Mouse (Mus musculus): ENCODE measurements around the gene Doc2a. TPM values are rescaled to one million over a fixed set of nuclear protein-coding genes. Genes with fewer than 3 reads are reported as not detected.

Gene Doc2a
- polyA plus RNA-seq, 1 experiment: not detected

Other genes with a start within 250 kb of the Doc2a start
- gene Nupr1, start 216.6 kb upstream of the Doc2a start, polyA plus RNA-seq (2012; rRNA removed): 37.6 and 54.5 TPM in 2 replicates
- gene Sgf29, start 198.1 kb upstream of the Doc2a start, polyA plus RNA-seq (2012; rRNA removed): 27.6 and 30.2 TPM in 2 replicates
- gene Sult1a1, start 171.0 kb upstream of the Doc2a start, polyA plus RNA-seq (2012; rRNA removed): 8.5 and 9.5 TPM in 2 replicates
- gene Bola2, start 152.0 kb upstream of the Doc2a start, polyA plus RNA-seq (2012; rRNA removed): 49.0 and 63.3 TPM in 2 replicates
- 8.8 and 12.0 TPM in 2 replicates for gene Slx1b, start 151.6 kb upstream of the Doc2a start, polyA plus RNA-seq (2012; rRNA removed)
- gene Coro1a, start 139.6 kb upstream of the Doc2a start, polyA plus RNA-seq (2012; rRNA removed): 137 and 143 TPM in 2 replicates
- gene Mapk3, start 87.8 kb upstream of the Doc2a start, polyA plus RNA-seq (2012; rRNA removed): 497 and 498 TPM in 2 replicates
- gene Gdpd3, start 81.1 kb upstream of the Doc2a start, polyA plus RNA-seq (2012; rRNA removed): 32.7 and 34.4 TPM in 2 replicates
- gene Ypel3, start 70.5 kb upstream of the Doc2a start, polyA plus RNA-seq (2012; rRNA removed): 84.4 and 90.5 TPM in 2 replicates
- 0.87 and 1.6 TPM in 2 replicates for gene Tbx6, start 65.9 kb upstream of the Doc2a start, polyA plus RNA-seq (2012; rRNA removed)
- 245 and 253 TPM in 2 replicates for gene Ppp4c, start 54.9 kb upstream of the Doc2a start, polyA plus RNA-seq (2012; rRNA removed)
- 1.9 and 2.6 TPM in 2 replicates for gene Fam57b, start 49.7 kb upstream of the Doc2a start, polyA plus RNA-seq (2012; rRNA removed)
- gene 4930451I11Rik, start 15.8 kb upstream of the Doc2a start, polyA plus RNA-seq (2012; rRNA removed): not detected in 2 replicates
- 9.4 and 13.4 TPM in 2 replicates for gene Hirip3, start 14.6 kb downstream of the Doc2a start, polyA plus RNA-seq (2012; rRNA removed)
- gene Ino80e, start 15.0 kb downstream of the Doc2a start, polyA plus RNA-seq (2012; rRNA removed): 36.5 and 39.3 TPM in 2 replicates
- 37.8 and 51.7 TPM in 2 replicates for gene Taok2, start 37.3 kb downstream of the Doc2a start, polyA plus RNA-seq (2012; rRNA removed)
- gene Tmem219, start 75.5 kb downstream of the Doc2a start, polyA plus RNA-seq (2012; rRNA removed): 64.4 and 92.1 TPM in 2 replicates
- 9.5 and 13.9 TPM in 2 replicates for gene Kctd13, start 81.5 kb downstream of the Doc2a start, polyA plus RNA-seq (2012; rRNA removed)
- gene Asphd1, start 102.2 kb downstream of the Doc2a start, polyA plus RNA-seq (2012; rRNA removed): 0.43 and 0.45 TPM in 2 replicates
- 2.9 and 3.4 TPM in 2 replicates for gene Sez6l2, start 103.1 kb downstream of the Doc2a start, polyA plus RNA-seq (2012; rRNA removed)
- gene Cdipt, start 128.5 kb downstream of the Doc2a start, polyA plus RNA-seq (2012; rRNA removed): 324 and 348 TPM in 2 replicates
- 0.80 and 1.1 TPM in 2 replicates for gene Cdiptos, start 128.7 kb downstream of the Doc2a start, polyA plus RNA-seq (2012; rRNA removed)
- gene Mvp, start 167.2 kb downstream of the Doc2a start, polyA plus RNA-seq (2012; rRNA removed): 185 and 289 TPM in 2 replicates
- gene Pagr1b, start 169.1 kb downstream of the Doc2a start, polyA plus RNA-seq (2012; rRNA removed): 0.45 and 3.0 TPM in 2 replicates
- gene Pagr1a, start 169.9 kb downstream of the Doc2a start, polyA plus RNA-seq (2012; rRNA removed): 5.3 and 11.3 TPM in 2 replicates
- 22.1 and 23.8 TPM in 2 replicates for gene Gm42742, start 173.7 kb downstream of the Doc2a start, polyA plus RNA-seq (2012; rRNA removed)
- 1.7 and 2.5 TPM in 2 replicates for gene Prrt2, start 173.8 kb downstream of the Doc2a start, polyA plus RNA-seq (2012; rRNA removed)
- gene Maz, start 179.6 kb downstream of the Doc2a start, polyA plus RNA-seq (2012; rRNA removed): 102 and 115 TPM in 2 replicates
- 18.4 and 19.3 TPM in 2 replicates for gene Kif22, start 195.1 kb downstream of the Doc2a start, polyA plus RNA-seq (2012; rRNA removed)
- gene Zg16, start 239.9 kb downstream of the Doc2a start, polyA plus RNA-seq (2012; rRNA removed): 7,033 and 9,267 TPM in 2 replicates
- 12.4 and 16.5 TPM in 2 replicates for gene AI467606, start 243.9 kb downstream of the Doc2a start, polyA plus RNA-seq (2012; rRNA removed)

Measured in large intestine, adult 2 months (tissue).